Mouse (Mus musculus) olfactory bulb, adult 2 months (tissue): ENCODE results near the gene Mtx2. TPM values are rescaled to one million over a fixed set of nuclear protein-coding genes. Genes with fewer than 3 reads are reported as not detected.

Experiments used
- H3K27ac ChIP-seq: fragments of 200-500 bp; 2 replicates; pipeline ENCODE4 v1.5.1; 2012; ENCODE audit warnings: low read depth, low read length; ENCODE audit not compliant: insufficient read depth
- H3K4me1 ChIP-seq: fragments of 200-500 bp; 2 replicates; pipeline ENCODE4 v1.6.1; 2012; ENCODE audit warnings: low read length; ENCODE audit not compliant: control insufficient read depth, insufficient read depth
- H3K4me3 ChIP-seq: fragments of 200-500 bp; 2 replicates; pipeline ENCODE4 v1.5.1; 2012; ENCODE audit warnings: mild to moderate bottlenecking, low read depth, low read length, moderate library complexity; ENCODE audit not compliant: insufficient read depth
- CTCF ChIP-seq: fragments of 200-500 bp; IDR thresholded peaks from 2 replicates; pipeline ENCODE4 v1.5.1; 2012; ENCODE audit warnings: low read depth, mild to moderate bottlenecking, low read length, moderate library complexity; ENCODE audit not compliant: insufficient read depth
- POLR2A ChIP-seq: fragments of 200-500 bp; IDR thresholded peaks from 2 replicates; pipeline ENCODE4 v1.6.1; 2012; ENCODE audit warnings: mild to moderate bottlenecking, low read depth, low read length, moderate library complexity; ENCODE audit not compliant: insufficient read depth
- WGBS: fragments of 180-500 bp; shearing (Covaris S2); methylation state at CpG from one replicate; pipeline ENCODE4 v1.1.7; 2018; 5-methylcytosine and 5-hydroxymethylcytosine counted together
- polyA plus RNA-seq: library from polyadenylated mRNA; stranded (reverse); fragments of >200 nt; gene quantifications from 2 replicates; pipeline ENCODE4 v1.2.4, GENCODE M21; 2012; ENCODE audit warnings: low replicate concordance; ENCODE audit not compliant: missing spikeins, insufficient read depth, insufficient read length

Gene Mtx2
- polyA plus RNA-seq, 1 experiment: not detected

DNA sequence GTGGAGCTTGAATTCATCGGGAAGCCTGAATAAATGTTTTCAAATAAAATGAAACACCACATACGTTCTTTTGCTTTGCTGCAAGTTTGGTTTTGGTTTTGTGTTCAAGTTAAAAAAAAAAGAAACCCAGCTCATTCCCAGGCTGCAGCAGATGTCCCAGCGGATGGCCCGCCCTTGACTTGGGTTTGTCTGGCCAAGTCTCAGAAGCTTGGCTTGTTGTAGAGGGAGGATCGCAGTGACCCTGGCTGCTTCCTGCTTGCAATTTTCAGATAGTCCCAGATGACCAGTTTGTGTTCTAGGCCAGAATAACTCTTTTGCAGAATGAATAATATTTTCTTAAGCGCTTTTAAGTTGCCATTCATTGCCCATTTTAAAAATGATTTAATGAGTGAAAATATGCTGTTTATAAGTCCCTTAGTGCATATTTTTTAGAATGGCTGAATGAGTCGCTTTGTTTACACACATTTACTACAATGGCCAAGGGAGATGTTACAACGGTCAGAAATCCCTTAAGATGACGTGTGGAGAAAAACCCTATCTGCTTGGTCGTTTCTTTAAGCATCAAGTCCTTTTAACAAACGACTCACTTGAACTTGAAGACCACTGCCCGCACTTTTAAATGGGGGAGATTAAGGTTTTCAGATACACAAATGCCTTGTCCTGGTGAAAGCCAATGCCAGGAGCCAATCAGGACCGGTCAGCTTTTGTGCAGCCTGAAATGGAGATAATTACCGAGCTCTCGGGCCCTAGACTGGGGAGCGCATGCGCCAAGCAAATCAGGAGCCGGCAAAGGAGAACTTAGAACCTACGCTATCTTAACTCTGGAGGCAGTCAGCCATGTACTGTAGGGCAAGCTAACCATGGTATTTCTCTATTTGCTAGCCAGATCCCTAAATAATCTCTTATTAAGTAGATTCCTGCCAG lies 82.0 kb downstream of the Mtx2 start:
- WGBS: 49% methylated on average over 19 of the region's 19 CpGs
- no peak overlapping the region for H3K4me3 ChIP-seq
- TF ChIP-seq CTCF: no peak
- TF ChIP-seq POLR2A: no peak
- H3K4me1 ChIP-seq: peaks cover 2% of the 10 kb centered on the region; the same call in 1 of the 2 replicates
- H3K27ac ChIP-seq: no peak overlapping the region

DNA sequence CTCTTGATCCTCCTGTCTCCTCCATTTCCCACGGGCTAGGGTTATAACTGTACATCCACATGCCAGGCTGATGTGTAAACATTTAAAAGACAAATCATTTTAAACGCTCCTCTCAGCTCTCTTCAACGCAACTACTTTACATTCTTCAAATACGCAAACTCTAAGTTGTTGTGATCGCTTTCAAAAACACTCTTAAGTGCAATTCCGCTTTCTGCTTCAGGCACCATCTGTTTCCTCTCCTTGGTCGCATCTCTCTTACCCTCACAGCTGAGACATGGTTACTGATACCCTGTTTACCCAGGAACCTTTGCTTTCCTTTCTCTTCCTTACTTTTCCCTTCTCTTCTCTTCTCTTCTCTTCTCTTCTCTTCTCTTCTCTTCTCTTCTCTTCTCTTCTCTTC lies 86.4 kb downstream of the Mtx2 start:
- Histone ChIP-seq H3K27ac (no peak overlapping the region), H3K4me3 (no peak overlapping the region), H3K4me1 (peaks cover 2% of the 10 kb centered on the region; the same call in 1 of the 2 replicates)
- 80% methylated on average over 7 of the region's 7 CpGs for WGBS
- TF ChIP-seq CTCF (no peak), POLR2A (no peak)

DNA sequence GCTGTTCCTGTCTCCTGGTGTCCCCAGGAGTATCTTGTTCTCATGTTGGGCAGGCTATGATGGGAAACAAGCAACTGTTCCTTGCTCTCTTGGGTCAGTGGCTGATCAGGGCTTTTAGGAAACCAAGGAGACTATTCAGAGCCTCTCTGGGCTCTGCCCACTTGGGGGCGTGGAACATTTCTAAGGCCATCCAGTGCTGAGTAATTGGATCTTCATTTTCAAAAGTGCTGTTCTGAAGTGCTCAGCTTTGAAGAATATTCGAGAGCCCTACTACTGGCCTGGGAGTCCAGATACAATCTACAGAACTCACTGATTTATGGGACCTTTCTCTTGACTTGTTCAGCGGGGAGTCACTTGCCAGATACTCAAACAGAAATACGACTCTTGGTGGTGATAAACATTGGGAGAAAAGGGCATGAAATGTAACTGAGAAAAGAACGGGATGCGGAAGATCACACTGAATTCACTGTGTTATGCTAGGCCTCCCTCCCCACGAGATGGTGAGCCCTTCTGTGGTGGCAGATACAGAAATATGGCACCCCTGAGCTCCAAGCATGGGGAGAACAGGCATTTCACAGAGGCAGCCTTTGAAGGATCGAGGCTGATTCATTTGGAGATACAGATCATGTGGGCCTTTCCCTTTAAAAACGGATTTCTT lies 92.4 kb downstream of the Mtx2 start:
- WGBS: 74% methylated on average over 9 of the region's 9 CpGs
- TF ChIP-seq POLR2A (no peak), CTCF (no peak)
- Histone ChIP-seq H3K27ac (no peak overlapping the region), H3K4me1 (no peaks in the 10 kb centered on the region), H3K4me3 (no peak overlapping the region)

DNA sequence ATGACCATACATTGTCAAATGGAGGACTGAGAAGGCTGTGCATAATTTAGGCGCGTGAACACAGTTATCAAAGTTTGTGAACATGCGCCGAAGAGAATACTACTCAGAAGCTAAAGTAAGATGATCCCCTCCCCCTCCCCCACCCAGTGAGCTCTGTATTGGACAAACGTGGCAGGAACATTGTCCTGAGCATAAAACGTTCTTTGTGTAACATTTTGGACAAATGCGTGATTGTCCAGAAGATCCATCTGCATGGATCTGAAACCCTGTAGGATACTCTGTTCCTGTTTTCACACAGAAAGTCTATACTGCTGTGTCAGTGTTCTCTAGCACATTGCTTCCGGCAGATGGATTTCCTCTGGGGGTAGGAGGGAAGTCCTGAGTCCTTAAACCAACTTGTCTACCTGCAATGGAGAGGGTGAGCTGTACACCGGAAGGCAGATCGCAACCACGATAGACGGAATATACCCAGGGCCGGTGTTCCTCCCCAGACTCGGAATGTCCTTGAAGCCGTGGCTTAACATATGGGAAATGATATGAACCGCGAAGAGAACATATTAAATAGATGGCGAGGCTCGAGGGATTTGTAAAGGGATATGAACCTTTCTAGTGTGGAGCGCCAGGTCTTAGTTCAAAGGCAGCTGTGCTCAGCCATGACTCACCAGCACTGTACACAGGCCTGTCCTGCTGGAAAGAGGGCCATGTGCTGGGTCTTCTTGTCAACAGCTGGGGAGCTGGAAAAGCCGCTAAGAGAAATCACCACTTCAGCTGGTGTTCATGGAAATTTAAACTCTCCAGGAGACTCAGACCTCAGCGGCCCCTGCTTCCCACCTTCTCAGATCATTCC lies 100.6 kb downstream of the Mtx2 start:
- no peaks in the 10 kb centered on the region for H3K4me1 ChIP-seq
- no peak overlapping the region for H3K27ac ChIP-seq
- no peak overlapping the region for H3K4me3 ChIP-seq
- WGBS: 88% methylated on average over 22 of the region's 22 CpGs
- TF ChIP-seq POLR2A (no peak), CTCF (no peak)

Other genes starting within 250 kb of the Mtx2 start
- gene Lnpk, start 246.4 kb upstream of the Mtx2 start, polyA plus RNA-seq: not detected in 2 replicates
- gene Evx2, start 166.2 kb upstream of the Mtx2 start, polyA plus RNA-seq: not detected in 2 replicates
- gene Hoxd13, start 157.5 kb upstream of the Mtx2 start, polyA plus RNA-seq: not detected in 2 replicates
- not detected in 2 replicates for gene Hoxd12, start 150.8 kb upstream of the Mtx2 start, polyA plus RNA-seq
- not detected in 2 replicates for gene Hoxd11, start 146.2 kb upstream of the Mtx2 start, polyA plus RNA-seq
- not detected in 2 replicates for gene Hoxd10, start 133.9 kb upstream of the Mtx2 start, polyA plus RNA-seq
- not detected in 2 replicates for gene Hoxd9, start 128.1 kb upstream of the Mtx2 start, polyA plus RNA-seq
- not detected in 2 replicates for gene Hoxd8, start 121.2 kb upstream of the Mtx2 start, polyA plus RNA-seq
- not detected in 2 replicates for gene Hoxd3, start 113.9 kb upstream of the Mtx2 start, polyA plus RNA-seq
- gene Hoxd4, start 113.9 kb upstream of the Mtx2 start, polyA plus RNA-seq: not detected in 2 replicates
- gene Gm28230, start 99.1 kb upstream of the Mtx2 start, polyA plus RNA-seq: not detected in 2 replicates
- gene Hoxd1, start 62.8 kb upstream of the Mtx2 start, polyA plus RNA-seq: not detected in 2 replicates